Mouse (Mus musculus): ENCODE data around the gene Zfr.

GRCm38 (mm10) chr15:12231462-12231861 lies 113.8 kb downstream of the Zfr start:
- TF ChIP-seq CTCF (IDR thresholded peaks at IDR 0.05; ENCODE audit: borderline replicate concordance, control insufficient read depth, extremely low read depth, insufficient read depth, low read length, poor library complexity) (no peak), POLR2A (IDR thresholded peaks at IDR 0.05; ENCODE audit: control insufficient read depth, extremely low read depth, insufficient read depth, low read length, poor library complexity) (no peak)
